ENCODE assay signal across 36 mouse cellular contexts in genomic region chr3:90611494-90611893, GRCm38 (mm10). TPM values are rescaled to one million over a fixed set of nuclear protein-coding genes. Genes with fewer than 3 reads are reported as not detected.
DNase-seq lines count a peak whose midpoint lies in the region; ATAC-seq and TF ChIP-seq lines count a peak whose summit lies in the region.
"Had no signal": no experiment of that assay in that cellular context is flagged by ENCODE, and none has a peak within 500 bp of the region (broad histone marks: within the 10 kb centered on the region; RNA-seq: fewer than 3 reads in every experiment).

No protein-coding gene starts in this region.

- peaks cover 27% of the 10 kb centered on the region; the same call in 1 of the 2 replicates for H3K4me1 ChIP-seq in spleen, adult 2 months (ENCODE audit: control insufficient read depth, insufficient read depth, insufficient read length)
- H3K4me1 ChIP-seq in stomach, postnatal 0 days (replicated peaks; ENCODE audit: control insufficient read depth, insufficient read depth): peaks cover 5% of the 10 kb centered on the region

- no peak for TF ChIP-seq CTCF in gastrocnemius, adult 2 months (IDR thresholded peaks at IDR 0.05)
- no peak for TF ChIP-seq CTCF in spleen, adult 2 months (IDR thresholded peaks at IDR 0.05; ENCODE audit: extremely low read depth, insufficient read depth, insufficient read length, insufficient replicate concordance)
- no peak for TF ChIP-seq CTCF in stomach, postnatal 0 days (IDR thresholded peaks at IDR 0.05; ENCODE audit: low read depth)

- no peak overlapping the region for H3K4me2 ChIP-seq in stomach, postnatal 0 days (replicated peaks; ENCODE audit: low read depth)
- H3K4me2 ChIP-seq: embryonic facial prominence, embryonic 13.5 days; forebrain, embryonic 13.5 days; heart, embryonic 13.5 days; hindbrain, embryonic 14.5 days had no signal

- peak overlapping the region; percentile 92 for H3K27ac ChIP-seq in gastrocnemius, adult 2 months
- H3K27ac ChIP-seq in spleen, adult 2 months (ENCODE audit: insufficient read depth, low read length): peak overlapping the region; percentile 55
- H3K27ac ChIP-seq in macrophage: peak overlapping the region; percentile 79
- H3K27ac ChIP-seq in stomach, postnatal 0 days (replicated peaks): 0 out of 2 replicates have a peak overlapping the region, but pooled peaks have one; percentile 4
- H3K27ac ChIP-seq: embryonic facial prominence, embryonic 10.5 days; embryonic facial prominence, embryonic 13.5 days; forebrain, embryonic 10.5 days; forebrain, embryonic 13.5 days; heart, embryonic 13.5 days; hindbrain, embryonic 14.5 days had no signal

- H3K79me2 ChIP-seq in macrophage (ENCODE audit: inconsistent target): peaks cover 38% of the 10 kb centered on the region

- H3K9ac ChIP-seq in stomach, postnatal 0 days (ENCODE audit: low read length): 0 out of 2 replicates have a peak overlapping the region, but pooled peaks have one; percentile 8
- H3K9ac ChIP-seq: embryonic facial prominence, embryonic 13.5 days; forebrain, embryonic 13.5 days; heart, embryonic 13.5 days; hindbrain, embryonic 14.5 days had no signal

- intact Hi-C loops in gastrocnemius, adult 2 months (cut with DNase I): no loop called here

- no peaks in the 10 kb centered on the region for H3K27me3 ChIP-seq in spleen, adult 2 months (ENCODE audit: control insufficient read depth, insufficient read depth, low read length)
- no peaks in the 10 kb centered on the region for H3K27me3 ChIP-seq in stomach, postnatal 0 days (ENCODE audit: control insufficient read depth, insufficient read depth, low read length)
- H3K27me3 ChIP-seq: embryonic facial prominence, embryonic 13.5 days; Patski had no signal

- no peak for TF ChIP-seq POLR2A in spleen, adult 2 months (IDR thresholded peaks at IDR 0.05; ENCODE audit: low read depth, low read length)

- no peak for ATAC-seq in stomach, postnatal 0 days (ENCODE audit: low FRiP score, low TSS enrichment)
- ATAC-seq: forebrain, embryonic 13.5 days; forebrain, embryonic 16.5 days; Patski had no signal

- no peaks in the 10 kb centered on the region for H3K36me3 ChIP-seq in spleen, adult 2 months (ENCODE audit: control insufficient read depth, insufficient read depth, low read length)
- no peaks in the 10 kb centered on the region for H3K36me3 ChIP-seq in macrophage (ENCODE audit: inconsistent target)
- no peaks in the 10 kb centered on the region for H3K36me3 ChIP-seq in stomach, postnatal 0 days (ENCODE audit: control insufficient read depth, insufficient read depth, low read length)
- H3K36me3 ChIP-seq: embryonic facial prominence, embryonic 10.5 days; embryonic facial prominence, embryonic 13.5 days; forebrain, embryonic 10.5 days; G1E; heart, embryonic 13.5 days had no signal

- DNase-seq in gastrocnemius, adult 2 months: no peak
- DNase-seq in gastrocnemius, adult 18-20 months (ENCODE audit: low spot score): no peak
- DNase-seq in spleen, adult 2 months (ENCODE audit: low read depth in 1 of 2, low spot score in 2 of 2): no peak
- no peak for DNase-seq in spleen, postnatal 4 days (ENCODE audit: low spot score in 2 of 2)
- DNase-seq in stomach, postnatal 0 days (ENCODE audit: low spot score): no peak
- DNase-seq in layer of hippocampus, postnatal 36 days: no peak
- DNase-seq in lung, postnatal 36 days: no peak
- DNase-seq: adrenal gland, postnatal 10 days; adrenal gland, postnatal 36 days; cerebellum, adult 11-12 months; cerebellum, adult 8-10 months; cerebellum, postnatal 10 days; cerebellum, postnatal 36 days; embryo, embryonic 11 days; gastrocnemius, postnatal 14 days; heart, adult 18-20 months; heart, postnatal 14 days; heart, postnatal 4 days had no signal

- WGBS in spleen, adult 2 months: 95% methylated on average over 3 of the region's 3 CpGs
- 89% methylated on average over 3 of the region's 3 CpGs for WGBS in macrophage (ENCODE audit: missing documents)
- 89% methylated on average over 3 of the region's 3 CpGs for WGBS in stomach, postnatal 0 days

- no peak for TF ChIP-seq EP300 in stomach, postnatal 0 days (optimal IDR thresholded peaks at IDR 0.05)

- no peaks in the 10 kb centered on the region for H3K9me3 ChIP-seq in stomach, postnatal 0 days (ENCODE audit: control insufficient read depth, low read length)
- H3K9me3 ChIP-seq: embryonic facial prominence, embryonic 10.5 days; embryonic facial prominence, embryonic 13.5 days; forebrain, embryonic 10.5 days; forebrain, embryonic 13.5 days; G1E; heart, embryonic 13.5 days had no signal

- H3K4me3 ChIP-seq in gastrocnemius, adult 2 months: no peak overlapping the region
- H3K4me3 ChIP-seq in spleen, adult 2 months (ENCODE audit: extremely low read depth, insufficient read depth, insufficient read length): no peak overlapping the region
- H3K4me3 ChIP-seq in macrophage (ENCODE audit: inconsistent target): no peak overlapping the region
- H3K4me3 ChIP-seq in stomach, postnatal 0 days (ENCODE audit: low read depth, low read length): no peak overlapping the region
- H3K4me3 ChIP-seq: embryonic facial prominence, embryonic 10.5 days; embryonic facial prominence, embryonic 13.5 days; forebrain, embryonic 10.5 days; forebrain, embryonic 13.5 days; heart, embryonic 13.5 days had no signal

RNA-seq across cellular contexts. Expression of gene S100a6, which starts 1.2 kb away (rescaled TPM):
- 100 to 1,000 TPM in 1 of 2 experiments, 10 to 100 TPM in 1; 52.2 to 123 TPM for total RNA-seq in gastrocnemius, adult 2 months (2021)
- 100 to 1,000 TPM in 1 of 2 experiments, 10 to 100 TPM in 1; 63.5 to 106 TPM for total RNA-seq in gastrocnemius, adult 18-20 months (2021)
- polyA plus RNA-seq in spleen, adult 2 months (2012; rRNA removed): 90.6 and 121 TPM in 2 replicates
- total RNA-seq in macrophage (2018; cell fraction: chromatin; rRNA removed): 100 to 1,000 TPM in 1 of 26 experiments, 10 to 100 TPM in 7, 1 to 10 TPM in 16, not detected in 2; 2.3 to 191 (median 6.3) TPM
- total RNA-seq in macrophage (2018; cell fraction: cytosol; rRNA removed): 100 to 1,000 TPM in 22 of 26 experiments, 10 to 100 TPM in 4; 66.6 to 211 (median 144) TPM
- total RNA-seq in macrophage (2018; cell fraction: nucleus; rRNA removed): 100 to 1,000 TPM in 1 of 26 experiments, 10 to 100 TPM in 24, 1 to 10 TPM in 1; 9.8 to 118 (median 30.3) TPM
- 41.2 to 308 TPM (median 103 TPM) in 3 replicates for polyA plus RNA-seq in macrophage (2018)
- polyA plus RNA-seq in stomach, postnatal 0 days (2015; fragmentation: Nextera tagmentation; extraction: Ambion mirVana): 3,650 and 3,685 TPM in 2 replicates
- total RNA-seq in layer of hippocampus, postnatal 36 days (2021): 10 to 100 TPM; 18.8 to 23.5 TPM
- total RNA-seq: G1E had no signal
- polyA plus RNA-seq: G1E had no signal

RNA-seq across cellular contexts. Expression of gene S100a5, which starts 3.2 kb away (rescaled TPM):
- 1 to 10 TPM in 1 of 2 experiments, not detected in 1; 2.7 TPM for total RNA-seq in gastrocnemius, adult 2 months (2021)
- 1 to 10 TPM in 1 of 2 experiments, not detected in 1; 2.5 TPM for total RNA-seq in gastrocnemius, adult 18-20 months (2021)
- not detected in 2 replicates for polyA plus RNA-seq in spleen, adult 2 months (2012; rRNA removed)
- not detected for total RNA-seq in macrophage (2018; cell fraction: chromatin; rRNA removed)
- total RNA-seq in macrophage (2018; cell fraction: cytosol; rRNA removed): not detected
- not detected for total RNA-seq in macrophage (2018; cell fraction: nucleus; rRNA removed)
- not detected in 3 replicates for polyA plus RNA-seq in macrophage (2018)
- polyA plus RNA-seq in stomach, postnatal 0 days (2015; fragmentation: Nextera tagmentation; extraction: Ambion mirVana): 9.6 and 10.5 TPM in 2 replicates
- not detected for total RNA-seq in layer of hippocampus, postnatal 36 days (2021)
- total RNA-seq: adrenal gland, adult 18-20 months; adrenal gland, postnatal 10 days; adrenal gland, postnatal 36 days; G1E; gastrocnemius, postnatal 14 days; gastrocnemius, postnatal 4 days; heart, adult 18-20 months; heart, postnatal 14 days; heart, postnatal 4 days had no signal
- polyA plus RNA-seq: brain, embryonic 14.5 days; cortical plate, adult 2 months; embryonic facial prominence, embryonic 10.5 days; embryonic facial prominence, embryonic 13.5 days; forebrain, embryonic 10.5 days; forebrain, embryonic 13.5 days; forebrain, embryonic 16.5 days; G1E; heart, embryonic 13.5 days; heart, embryonic 16.5 days; hindbrain, embryonic 11.5 days; hindbrain, embryonic 14.5 days; Patski had no signal

RNA-seq across cellular contexts. Expression of gene S100a4, which starts 7.9 kb away (rescaled TPM):
- total RNA-seq in gastrocnemius, adult 2 months (2021): 10 to 100 TPM in 1 of 2 experiments, 1 to 10 TPM in 1; 9.5 to 17.4 TPM
- 10 to 100 TPM; 10.1 to 17.7 TPM for total RNA-seq in gastrocnemius, adult 18-20 months (2021)
- polyA plus RNA-seq in spleen, adult 2 months (2012; rRNA removed): 43.5 and 68.3 TPM in 2 replicates
- 100 to 1,000 TPM in 1 of 26 experiments, 10 to 100 TPM in 3, 1 to 10 TPM in 15, not detected in 7; 2.0 to 107 (median 5.4) TPM for total RNA-seq in macrophage (2018; cell fraction: chromatin; rRNA removed)
- 100 to 1,000 TPM in 13 of 26 experiments, 10 to 100 TPM in 13; 31.5 to 299 (median 113) TPM for total RNA-seq in macrophage (2018; cell fraction: cytosol; rRNA removed)
- total RNA-seq in macrophage (2018; cell fraction: nucleus; rRNA removed): 10 to 100 TPM in 19 of 26 experiments, 1 to 10 TPM in 7; 5.3 to 99.0 (median 15.9) TPM
- polyA plus RNA-seq in macrophage (2018): 174 to 303 TPM (median 196 TPM) in 3 replicates
- polyA plus RNA-seq in stomach, postnatal 0 days (2015; fragmentation: Nextera tagmentation; extraction: Ambion mirVana): 12.1 and 17.4 TPM in 2 replicates
- total RNA-seq in layer of hippocampus, postnatal 36 days (2021): 1 to 10 TPM; 2.7 to 3.8 TPM
- total RNA-seq: G1E had no signal
- polyA plus RNA-seq: forebrain, embryonic 10.5 days; G1E had no signal

RNA-seq across cellular contexts. Expression of gene Gm42674, which starts 9.8 kb away (rescaled TPM):
- total RNA-seq in gastrocnemius, adult 2 months (2021): not detected
- not detected for total RNA-seq in gastrocnemius, adult 18-20 months (2021)
- polyA plus RNA-seq in spleen, adult 2 months (2012; rRNA removed): not detected in 2 replicates
- not detected for total RNA-seq in macrophage (2018; cell fraction: chromatin; rRNA removed)
- not detected for total RNA-seq in macrophage (2018; cell fraction: cytosol; rRNA removed)
- total RNA-seq in macrophage (2018; cell fraction: nucleus; rRNA removed): not detected
- not detected in 3 replicates for polyA plus RNA-seq in macrophage (2018)
- not detected in 2 replicates for polyA plus RNA-seq in stomach, postnatal 0 days (2015; fragmentation: Nextera tagmentation; extraction: Ambion mirVana)
- total RNA-seq in layer of hippocampus, postnatal 36 days (2021): not detected
- total RNA-seq: adrenal gland, adult 18-20 months; adrenal gland, postnatal 10 days; adrenal gland, postnatal 36 days; G1E; gastrocnemius, postnatal 14 days; gastrocnemius, postnatal 4 days; heart, adult 18-20 months; heart, postnatal 14 days; heart, postnatal 4 days had no signal
- polyA plus RNA-seq: brain, embryonic 14.5 days; cortical plate, adult 2 months; embryonic facial prominence, embryonic 10.5 days; embryonic facial prominence, embryonic 13.5 days; forebrain, embryonic 10.5 days; forebrain, embryonic 13.5 days; forebrain, embryonic 16.5 days; frontal cortex, adult 2 months; G1E; heart, embryonic 13.5 days; heart, embryonic 16.5 days; hindbrain, embryonic 11.5 days; hindbrain, embryonic 14.5 days; intestine, embryonic 14.5 days; Patski had no signal

RNA-seq across cellular contexts. Expression of gene S100a2, which starts 21.4 kb away (rescaled TPM):
- not detected for total RNA-seq in gastrocnemius, adult 2 months (2021)
- not detected for total RNA-seq in gastrocnemius, adult 18-20 months (2021)
- not detected in 2 replicates for polyA plus RNA-seq in spleen, adult 2 months (2012; rRNA removed)
- not detected for total RNA-seq in macrophage (2018; cell fraction: chromatin; rRNA removed)
- total RNA-seq in macrophage (2018; cell fraction: cytosol; rRNA removed): not detected
- not detected for total RNA-seq in macrophage (2018; cell fraction: nucleus; rRNA removed)
- polyA plus RNA-seq in macrophage (2018): not detected in 3 replicates
- 0.65 and 1.2 TPM in 2 replicates for polyA plus RNA-seq in stomach, postnatal 0 days (2015; fragmentation: Nextera tagmentation; extraction: Ambion mirVana)
- total RNA-seq in layer of hippocampus, postnatal 36 days (2021): not detected
- total RNA-seq: adrenal gland, adult 18-20 months; adrenal gland, postnatal 10 days; adrenal gland, postnatal 36 days; G1E; gastrocnemius, postnatal 14 days; gastrocnemius, postnatal 4 days; heart, adult 18-20 months; heart, postnatal 14 days; heart, postnatal 4 days had no signal
- polyA plus RNA-seq: brain, embryonic 14.5 days; cortical plate, adult 2 months; embryonic facial prominence, embryonic 10.5 days; embryonic facial prominence, embryonic 13.5 days; forebrain, embryonic 10.5 days; forebrain, embryonic 13.5 days; forebrain, embryonic 16.5 days; frontal cortex, adult 2 months; G1E; heart, embryonic 13.5 days; heart, embryonic 16.5 days; hindbrain, embryonic 11.5 days; hindbrain, embryonic 14.5 days; intestine, embryonic 14.5 days; Patski had no signal

Comparison
In these comparisons a context has a peak if more than half of its experiments do, and no peak if none do; other contexts are left out.
1. H3K27ac ChIP-seq: peak in every context shown above with its lines; median percentile 92 in gastrocnemius, adult 2 months; 79 in macrophage; 55 in spleen, adult 2 months; 4 in stomach, postnatal 0 days.